Mouse (Mus musculus): ENCODE results near the gene Snf8. TPM values are rescaled to one million over a fixed set of nuclear protein-coding genes. Genes with fewer than 3 reads are reported as not detected.

Gene Snf8
- total and polyA plus RNA-seq, 3 experiments = 70.8 to 199 (median 113) TPM

- no peaks in the 10 kb centered on the region for H3K79me2 ChIP-seq (replicated peaks; ENCODE audit: control insufficient read depth, extremely low read depth, insufficient read depth, poor library complexity, severe bottlenecking)
- H3K4me1 ChIP-seq (ENCODE audit: control insufficient read depth in 1 of 2, insufficient read depth in 2 of 2) = no peaks in the 10 kb centered on the region
- peaks cover 33% of the 10 kb centered on the region for H3K9me3 ChIP-seq (replicated peaks; ENCODE audit: low read length)
- in situ Hi-C loops (cut with MboI; ENCODE audit: low pct_ligation_motif_present, low pct_unique_long_range_greater_than_20kb, low sequenced_read_pairs) (no loop called here), dilution Hi-C loops (cut with MboI; ENCODE audit: extremely low pct_ligation_motif_present, extremely low pct_unique_long_range_greater_than_20kb, low sequenced_read_pairs) (no loop called here)
- peaks cover 45% of the 10 kb centered on the region for H3K27me3 ChIP-seq (replicated peaks)
- no peak overlapping the region for H3K9ac ChIP-seq (ENCODE audit: insufficient read depth, low read depth)
- H3K27ac ChIP-seq (ENCODE audit: insufficient read depth, low read depth) = no peak overlapping the region
- no peaks in the 10 kb centered on the region for H3K36me3 ChIP-seq (replicated peaks in 1 of 2; ENCODE audit: control insufficient read depth in 1 of 2, insufficient read depth in 1 of 2, low read length in 1 of 2)
- H3K4me2 ChIP-seq (ENCODE audit: insufficient read depth, low read depth, poor library complexity, severe bottlenecking) = no peak overlapping the region
- H3K4me3 ChIP-seq (replicated peaks in 1 of 3; ENCODE audit: low read depth in 2 of 3, low read length in 2 of 3, poor library complexity in 1 of 3) = peak overlapping the region in 1 of 3 experiments; percentile 5
- no peak for TF ChIP-seq CHD2 (IDR thresholded peaks at IDR 0.05; ENCODE audit: low read length)
- no peak for DNase-seq (ENCODE audit: extremely low read depth)
Measured at GRCm38 (mm10) chr11:96006367-96006851, 28.3 kb upstream of the Snf8 start.

- in situ Hi-C loops (cut with MboI; ENCODE audit: low pct_ligation_motif_present, low pct_unique_long_range_greater_than_20kb, low sequenced_read_pairs) = no loop called here
- Histone ChIP-seq H3K4me1 (ENCODE audit: control insufficient read depth in 1 of 2, insufficient read depth in 2 of 2) (no peaks in the 10 kb centered on the region), H3K79me2 (replicated peaks; ENCODE audit: control insufficient read depth, extremely low read depth, insufficient read depth, poor library complexity, severe bottlenecking) (no peaks in the 10 kb centered on the region), H3K4me2 (ENCODE audit: insufficient read depth, low read depth, poor library complexity, severe bottlenecking) (no peak overlapping the region), H3K27ac (ENCODE audit: insufficient read depth, low read depth) (no peak overlapping the region), H3K27me3 (replicated peaks) (peaks cover 42% of the 10 kb centered on the region), H3K9me3 (replicated peaks; ENCODE audit: low read length) (peaks cover 33% of the 10 kb centered on the region), H3K36me3 (replicated peaks in 1 of 2; ENCODE audit: control insufficient read depth in 1 of 2, insufficient read depth in 1 of 2, low read length in 1 of 2) (no peaks in the 10 kb centered on the region), H3K4me3 (replicated peaks in 1 of 3; ENCODE audit: low read depth in 2 of 3, low read length in 2 of 3, poor library complexity in 1 of 3) (peak overlapping the region in 1 of 3 experiments; percentile 5), H3K9ac (ENCODE audit: insufficient read depth, low read depth) (no peak overlapping the region)
- TF ChIP-seq BHLHE40 (IDR thresholded peaks at IDR 0.05; ENCODE audit: low read depth, low read length) = no peak
- TF ChIP-seq TCF12 (IDR thresholded peaks at IDR 0.05; ENCODE audit: low read depth, low read length) = no peak
- TF ChIP-seq HCFC1 (IDR thresholded peaks at IDR 0.05; ENCODE audit: low read depth, low read length) = no peak
- TF ChIP-seq POLR2A (IDR thresholded peaks at IDR 0.05; ENCODE audit: low read depth, low read length) = no peak
- no peak for TF ChIP-seq CTCF (conservative IDR thresholded peaks at IDR 0.05 in 1 of 2, IDR thresholded peaks at IDR 0.05 in 1 of 2; ENCODE audit: low read depth in 2 of 2, low read length in 2 of 2)
- DNase-seq (ENCODE audit: extremely low read depth) = no peak
- dilution Hi-C loops (cut with MboI; ENCODE audit: extremely low pct_ligation_motif_present, extremely low pct_unique_long_range_greater_than_20kb, low sequenced_read_pairs) = no loop called here
Measured at GRCm38 (mm10) chr11:96006852-96007515, 27.7 kb upstream of the Snf8 start.

- peaks cover 42% of the 10 kb centered on the region for H3K27me3 ChIP-seq (replicated peaks)
- H3K27ac ChIP-seq (ENCODE audit: insufficient read depth, low read depth) = no peak overlapping the region
- no peak for DNase-seq (ENCODE audit: extremely low read depth)
- dilution Hi-C loops (cut with MboI; ENCODE audit: extremely low pct_ligation_motif_present, extremely low pct_unique_long_range_greater_than_20kb, low sequenced_read_pairs) = no loop called here
- in situ Hi-C loops (cut with MboI; ENCODE audit: low pct_ligation_motif_present, low pct_unique_long_range_greater_than_20kb, low sequenced_read_pairs) = no loop called here
- H3K79me2 ChIP-seq (replicated peaks; ENCODE audit: control insufficient read depth, extremely low read depth, insufficient read depth, poor library complexity, severe bottlenecking) = no peaks in the 10 kb centered on the region
- H3K9me3 ChIP-seq (replicated peaks; ENCODE audit: low read length) = peaks cover 33% of the 10 kb centered on the region
- H3K4me2 ChIP-seq (ENCODE audit: insufficient read depth, low read depth, poor library complexity, severe bottlenecking) = no peak overlapping the region
- H3K4me1 ChIP-seq (ENCODE audit: control insufficient read depth in 1 of 2, insufficient read depth in 2 of 2) = no peaks in the 10 kb centered on the region
- no peaks in the 10 kb centered on the region for H3K36me3 ChIP-seq (replicated peaks in 1 of 2; ENCODE audit: control insufficient read depth in 1 of 2, insufficient read depth in 1 of 2, low read length in 1 of 2)
- no peak overlapping the region for H3K9ac ChIP-seq (ENCODE audit: insufficient read depth, low read depth)
- no peak overlapping the region for H3K4me3 ChIP-seq (replicated peaks in 1 of 3; ENCODE audit: low read depth in 2 of 3, low read length in 2 of 3, poor library complexity in 1 of 3)
- TF ChIP-seq TBP (conservative IDR thresholded peaks at IDR 0.05; ENCODE audit: low read depth, low read length) (no peak), UBTF (IDR thresholded peaks at IDR 0.05; ENCODE audit: low read depth, low read length) (no peak), BHLHE40 (IDR thresholded peaks at IDR 0.05; ENCODE audit: low read depth, low read length) (no peak), USF2 (conservative IDR thresholded peaks at IDR 0.05; ENCODE audit: low read depth, low read length) (no peak), ZC3H11A (IDR thresholded peaks at IDR 0.05; ENCODE audit: low read depth, low read length) (no peak), MAFK (IDR thresholded peaks at IDR 0.05; ENCODE audit: insufficient replicate concordance, low read length) (no peak), CHD2 (IDR thresholded peaks at IDR 0.05; ENCODE audit: low read length) (no peak), CHD1 (IDR thresholded peaks at IDR 0.05; ENCODE audit: low read depth, low read length) (no peak), NELFE (IDR thresholded peaks at IDR 0.05; ENCODE audit: low read depth, low read length) (no peak), ZNF384 (IDR thresholded peaks at IDR 0.05; ENCODE audit: low read depth, low read length) (no peak), CTCF (conservative IDR thresholded peaks at IDR 0.05 in 1 of 2, IDR thresholded peaks at IDR 0.05 in 1 of 2; ENCODE audit: low read depth in 2 of 2, low read length in 2 of 2) (no peak), PAX5 (IDR thresholded peaks at IDR 0.05; ENCODE audit: low read length) (no peak), JUN (IDR thresholded peaks at IDR 0.05; ENCODE audit: insufficient read depth, low read depth, low read length) (no peak), SMC3 (IDR thresholded peaks at IDR 0.05; ENCODE audit: low read depth, low read length) (no peak), RAD21 (IDR thresholded peaks at IDR 0.05; ENCODE audit: low read depth, low read length) (no peak), HCFC1 (IDR thresholded peaks at IDR 0.05; ENCODE audit: low read depth, low read length) (no peak), NRF1 (IDR thresholded peaks at IDR 0.05; ENCODE audit: low read depth, low read length) (no peak)
Measured at GRCm38 (mm10) chr11:96007516-96008235, 27.0 kb upstream of the Snf8 start.
